Comparison of ENCODE assay signal across 8 mouse cellular contexts in the genomic region with DNA sequence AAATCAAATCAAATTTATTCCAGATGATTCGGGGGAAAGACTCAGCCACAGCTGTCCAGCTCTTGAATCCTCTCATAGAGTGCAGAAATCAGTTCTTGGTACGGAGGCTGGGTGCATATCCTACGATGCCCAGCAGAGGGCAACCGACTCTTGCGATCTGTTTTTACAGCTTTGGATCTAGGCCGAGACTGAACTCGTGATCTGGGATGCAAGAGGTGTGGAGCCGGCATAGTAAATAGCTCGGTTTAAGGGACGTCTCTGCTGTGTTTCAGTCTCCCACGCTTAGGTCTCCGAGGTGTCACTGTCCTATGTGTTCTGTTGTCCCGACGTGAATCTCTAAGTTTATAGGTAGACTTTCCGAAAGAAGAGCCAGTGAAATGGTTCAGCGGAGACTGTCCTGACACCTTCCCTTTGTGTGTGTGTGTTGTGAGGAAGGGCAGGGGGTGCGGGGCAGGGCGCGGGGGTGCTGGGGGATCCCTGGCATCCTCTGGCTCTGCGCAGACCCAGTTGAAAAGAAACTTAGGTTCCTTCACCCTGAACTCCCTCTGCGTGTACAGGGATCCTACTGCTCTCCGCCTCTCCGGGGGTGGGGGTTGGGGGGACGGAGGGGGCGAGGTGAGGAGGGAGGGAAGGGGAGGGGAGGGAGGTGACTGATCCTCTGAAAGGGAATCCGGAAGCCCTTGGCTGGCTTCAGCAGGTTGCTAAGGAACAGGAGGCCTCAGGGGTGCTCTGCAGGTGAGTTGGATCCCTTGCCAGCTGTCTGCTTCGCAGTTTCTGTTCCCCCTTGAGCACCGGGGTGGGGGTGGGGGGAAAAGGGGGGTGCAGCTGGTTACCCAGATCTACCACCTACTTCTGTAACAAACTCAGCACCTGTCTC. TPM values are rescaled to one million over a fixed set of nuclear protein-coding genes. Genes with fewer than 3 reads are reported as not detected.
A peak's percentile ranks its signal among the peaks of the same experiment; 100 is the strongest.
DNase-seq lines count a peak whose midpoint lies in the region; ATAC-seq and TF ChIP-seq lines count a peak whose summit lies in the region.

No protein-coding gene starts in this region.

- H3K79me2 ChIP-seq in heart, adult 2 months (replicated peaks; ENCODE audit: control insufficient read depth, insufficient read depth, low read length) = no peaks in the 10 kb centered on the region

- intact Hi-C loops in heart, adult 2 months (cut with DNase I) = loop anchor here (1.0 to 10.0 kb wide), 2 partner anchors 171 to 289 kb away; no protein-coding TSS in a partner anchor

- no peak for TF ChIP-seq POLR2A in heart, adult 2 months (IDR thresholded peaks at IDR 0.05; ENCODE audit: insufficient read depth, low read depth, low read length)
- no peak for TF ChIP-seq POLR2A in kidney, adult 2 months (IDR thresholded peaks at IDR 0.05; ENCODE audit: low read depth, low read length)

- peak; percentile 42; the same call in 1 of the 2 replicates for ATAC-seq in embryonic facial prominence, embryonic 12.5 days (ENCODE audit: insufficient number of reproducible peaks, insufficient read depth, low FRiP score, low TSS enrichment)
- peak; percentile 54; the same call in 1 of the 2 replicates for ATAC-seq in limb, embryonic 12.5 days (ENCODE audit: insufficient number of reproducible peaks, insufficient read depth, low FRiP score, low TSS enrichment, low read depth)
- ATAC-seq in midbrain, embryonic 16.5 days = peak; percentile 70

- TF ChIP-seq CTCF in heart, adult 2 months (IDR thresholded peaks at IDR 0.05) = peak; percentile 98
- peak; percentile 92 for TF ChIP-seq CTCF in kidney, adult 2 months (conservative IDR thresholded peaks at IDR 0.05; ENCODE audit: insufficient read depth, insufficient read length, low read depth, low read length)

- peak; percentile 85 for TF ChIP-seq EP300 in heart, adult 2 months (IDR thresholded peaks at IDR 0.05; ENCODE audit: insufficient read depth, low read depth, low read length)

- DNase-seq in 3T3-L1 (ENCODE audit: low read depth, low spot score) = peak; percentile 95
- DNase-seq in adrenal gland, postnatal 36 days = peak; percentile 74 to 77
- peak; percentile 73 to 80 for DNase-seq in heart, adult 2 months
- DNase-seq in kidney, adult 2 months = peak; percentile 89
- peak; percentile 49 to 74 for DNase-seq in spleen, postnatal 10 days (ENCODE audit: low spot score in 2 of 2)

- H3K4me3 ChIP-seq in embryonic facial prominence, embryonic 12.5 days = peak overlapping the region; percentile 18
- H3K4me3 ChIP-seq in heart, adult 2 months = peak overlapping the region; percentile 41
- H3K4me3 ChIP-seq in kidney, adult 2 months (ENCODE audit: insufficient read depth, low read depth, low read length) = peak overlapping the region; percentile 46
- H3K4me3 ChIP-seq in limb, embryonic 12.5 days (replicated peaks) = peak overlapping the region; percentile 27
- peak overlapping the region; percentile 23 for H3K4me3 ChIP-seq in midbrain, embryonic 16.5 days (ENCODE audit: low read depth, low read length)

- H3K9ac ChIP-seq in embryonic facial prominence, embryonic 12.5 days = peak overlapping the region; percentile 30; the same call in 1 of the 2 replicates
- H3K9ac ChIP-seq in heart, adult 2 months (ENCODE audit: low read depth, low read length) = peak overlapping the region; percentile 37
- H3K9ac ChIP-seq in limb, embryonic 12.5 days (replicated peaks) = peak overlapping the region; percentile 40; the same call in 1 of the 2 replicates
- H3K9ac ChIP-seq in midbrain, embryonic 16.5 days (ENCODE audit: low read depth, low read length) = 0 out of 2 replicates have a peak overlapping the region, but pooled peaks have one; percentile 39

- H3K36me3 ChIP-seq in embryonic facial prominence, embryonic 12.5 days = no peaks in the 10 kb centered on the region
- H3K36me3 ChIP-seq in heart, adult 2 months (ENCODE audit: control insufficient read depth, insufficient read depth, low read length) = no peaks in the 10 kb centered on the region
- no peaks in the 10 kb centered on the region for H3K36me3 ChIP-seq in kidney, adult 2 months (ENCODE audit: control insufficient read depth, insufficient read depth, low read length)
- no peaks in the 10 kb centered on the region for H3K36me3 ChIP-seq in limb, embryonic 12.5 days
- H3K36me3 ChIP-seq in midbrain, embryonic 16.5 days (ENCODE audit: control insufficient read depth, insufficient read depth, low read length) = no peaks in the 10 kb centered on the region

- whole genome bisulfite sequencing in embryonic facial prominence, embryonic 12.5 days = 3% methylated on average over 26 of the region's 28 CpGs
- 4% methylated on average over 28 of the region's 28 CpGs for WGBS in heart, adult 2 months
- WGBS in kidney, adult 2 months = 4% methylated on average over 28 of the region's 28 CpGs
- WGBS in limb, embryonic 12.5 days = 2% methylated on average over 27 of the region's 28 CpGs
- 4% methylated on average over 26 of the region's 28 CpGs for WGBS in midbrain, embryonic 16.5 days

- H3K27me3 ChIP-seq in embryonic facial prominence, embryonic 12.5 days = peaks cover 10% of the 10 kb centered on the region; the same call in 1 of the 2 replicates
- H3K27me3 ChIP-seq in heart, adult 2 months (ENCODE audit: control insufficient read depth, insufficient read depth, low read length) = no peaks in the 10 kb centered on the region
- no peaks in the 10 kb centered on the region for H3K27me3 ChIP-seq in kidney, adult 2 months (replicated peaks; ENCODE audit: control insufficient read depth, insufficient read depth, low read length)
- H3K27me3 ChIP-seq in limb, embryonic 12.5 days = peaks cover 19% of the 10 kb centered on the region
- no peaks in the 10 kb centered on the region for H3K27me3 ChIP-seq in midbrain, embryonic 16.5 days (ENCODE audit: control insufficient read depth, insufficient read depth, low read depth, low read length)

- peak overlapping the region; percentile 51 for H3K4me2 ChIP-seq in embryonic facial prominence, embryonic 12.5 days (replicated peaks)
- H3K4me2 ChIP-seq in limb, embryonic 12.5 days = peak overlapping the region; percentile 51
- H3K4me2 ChIP-seq in midbrain, embryonic 16.5 days (ENCODE audit: low read length) = peak overlapping the region; percentile 51

- no peaks in the 10 kb centered on the region for H3K9me3 ChIP-seq in embryonic facial prominence, embryonic 12.5 days
- no peaks in the 10 kb centered on the region for H3K9me3 ChIP-seq in limb, embryonic 12.5 days
- H3K9me3 ChIP-seq in midbrain, embryonic 16.5 days (replicated peaks; ENCODE audit: control insufficient read depth, low read length, poor library complexity, severe bottlenecking) = no peaks in the 10 kb centered on the region

- no peak overlapping the region for H3K27ac ChIP-seq in embryonic facial prominence, embryonic 12.5 days
- no peak overlapping the region for H3K27ac ChIP-seq in heart, adult 2 months
- no peak overlapping the region for H3K27ac ChIP-seq in kidney, adult 2 months (ENCODE audit: insufficient read depth, low read depth, low read length)
- H3K27ac ChIP-seq in limb, embryonic 12.5 days = no peak overlapping the region
- H3K27ac ChIP-seq in midbrain, embryonic 16.5 days (ENCODE audit: low read length) = no peak overlapping the region

- peaks cover 8% of the 10 kb centered on the region for H3K4me1 ChIP-seq in embryonic facial prominence, embryonic 12.5 days
- H3K4me1 ChIP-seq in heart, adult 2 months (ENCODE audit: control insufficient read depth, insufficient read depth, low read length) = peaks cover 1% of the 10 kb centered on the region; the same call in 1 of the 2 replicates
- no peaks in the 10 kb centered on the region for H3K4me1 ChIP-seq in kidney, adult 2 months (ENCODE audit: control insufficient read depth, insufficient read depth, low read length)
- peaks cover 10% of the 10 kb centered on the region for H3K4me1 ChIP-seq in limb, embryonic 12.5 days (replicated peaks)
- peaks cover 8% of the 10 kb centered on the region; the same call in 1 of the 2 replicates for H3K4me1 ChIP-seq in midbrain, embryonic 16.5 days (ENCODE audit: control insufficient read depth, insufficient read depth, low read length)

RNA-seq across cellular contexts. Expression of a gene that starts 32.6 kb away (rescaled TPM):
- 100 to 1,000 TPM; 235 to 275 TPM for total RNA-seq in adrenal gland, postnatal 36 days (2021)
- 915 and 968 TPM in 2 replicates for polyA plus RNA-seq in embryonic facial prominence, embryonic 12.5 days (2016; fragmentation: Nextera tagmentation; extraction: Ambion mirVana)
- total RNA-seq in heart, adult 2 months (2021) = 100 to 1,000 TPM in 1 of 2 experiments, 10 to 100 TPM in 1; 91.4 to 104 TPM
- polyA plus RNA-seq in heart, adult 2 months (2012; rRNA removed) = 158 and 165 TPM in 2 replicates
- 214 and 336 TPM in 2 replicates for polyA plus RNA-seq in kidney, adult 2 months (2012; rRNA removed)
- polyA plus RNA-seq in limb, embryonic 12.5 days (2016; fragmentation: Nextera tagmentation; extraction: Ambion mirVana) = 1,004 and 1,014 TPM in 2 replicates
- 549 and 567 TPM in 2 replicates for polyA plus RNA-seq in midbrain, embryonic 16.5 days (2015; fragmentation: Nextera tagmentation; extraction: Ambion mirVana)

RNA-seq across cellular contexts. Expression of a gene that starts 33.1 kb away (rescaled TPM):
- total RNA-seq in adrenal gland, postnatal 36 days (2021) = 1 to 10 TPM in 1 of 2 experiments, under 1 TPM in 1; 0.36 to 1.1 TPM
- polyA plus RNA-seq in embryonic facial prominence, embryonic 12.5 days (2016; fragmentation: Nextera tagmentation; extraction: Ambion mirVana) = 3.8 and 4.4 TPM in 2 replicates
- under 1 TPM; 0.10 to 0.11 TPM for total RNA-seq in heart, adult 2 months (2021)
- 0.82 and 1.0 TPM in 2 replicates for polyA plus RNA-seq in heart, adult 2 months (2012; rRNA removed)
- 0.94 and 1.4 TPM in 2 replicates for polyA plus RNA-seq in kidney, adult 2 months (2012; rRNA removed)
- polyA plus RNA-seq in limb, embryonic 12.5 days (2016; fragmentation: Nextera tagmentation; extraction: Ambion mirVana) = 1.8 and 2.0 TPM in 2 replicates
- polyA plus RNA-seq in midbrain, embryonic 16.5 days (2015; fragmentation: Nextera tagmentation; extraction: Ambion mirVana) = 22.2 and 26.1 TPM in 2 replicates

RNA-seq across cellular contexts. Expression of a gene that starts 33.3 kb away (rescaled TPM):
- 10 to 100 TPM; 33.7 to 35.2 TPM for total RNA-seq in adrenal gland, postnatal 36 days (2021)
- polyA plus RNA-seq in embryonic facial prominence, embryonic 12.5 days (2016; fragmentation: Nextera tagmentation; extraction: Ambion mirVana) = 47.8 and 51.2 TPM in 2 replicates
- total RNA-seq in heart, adult 2 months (2021) = 10 to 100 TPM; 29.9 to 33.5 TPM
- 23.8 and 27.9 TPM in 2 replicates for polyA plus RNA-seq in heart, adult 2 months (2012; rRNA removed)
- 44.9 and 48.5 TPM in 2 replicates for polyA plus RNA-seq in kidney, adult 2 months (2012; rRNA removed)
- polyA plus RNA-seq in limb, embryonic 12.5 days (2016; fragmentation: Nextera tagmentation; extraction: Ambion mirVana) = 42.8 and 43.4 TPM in 2 replicates
- 56.1 and 56.2 TPM in 2 replicates for polyA plus RNA-seq in midbrain, embryonic 16.5 days (2015; fragmentation: Nextera tagmentation; extraction: Ambion mirVana)

RNA-seq across cellular contexts. Expression of a gene that starts 42.3 kb away (rescaled TPM):
- total RNA-seq in adrenal gland, postnatal 36 days (2021) = 10 to 100 TPM; 33.0 to 46.7 TPM
- 79.2 and 80.5 TPM in 2 replicates for polyA plus RNA-seq in embryonic facial prominence, embryonic 12.5 days (2016; fragmentation: Nextera tagmentation; extraction: Ambion mirVana)
- 10 to 100 TPM; 34.1 to 37.4 TPM for total RNA-seq in heart, adult 2 months (2021)
- polyA plus RNA-seq in heart, adult 2 months (2012; rRNA removed) = 14.6 and 20.9 TPM in 2 replicates
- polyA plus RNA-seq in kidney, adult 2 months (2012; rRNA removed) = 19.6 and 20.9 TPM in 2 replicates
- polyA plus RNA-seq in limb, embryonic 12.5 days (2016; fragmentation: Nextera tagmentation; extraction: Ambion mirVana) = 84.5 and 86.2 TPM in 2 replicates
- 66.3 and 73.0 TPM in 2 replicates for polyA plus RNA-seq in midbrain, embryonic 16.5 days (2015; fragmentation: Nextera tagmentation; extraction: Ambion mirVana)

RNA-seq across cellular contexts. Expression of a gene that starts 42.4 kb away (rescaled TPM):
- 10 to 100 TPM; 31.2 to 36.2 TPM for total RNA-seq in adrenal gland, postnatal 36 days (2021)
- 63.7 and 71.2 TPM in 2 replicates for polyA plus RNA-seq in embryonic facial prominence, embryonic 12.5 days (2016; fragmentation: Nextera tagmentation; extraction: Ambion mirVana)
- 10 to 100 TPM; 38.3 to 40.5 TPM for total RNA-seq in heart, adult 2 months (2021)
- polyA plus RNA-seq in heart, adult 2 months (2012; rRNA removed) = 34.3 and 59.4 TPM in 2 replicates
- polyA plus RNA-seq in kidney, adult 2 months (2012; rRNA removed) = 26.8 and 32.8 TPM in 2 replicates
- polyA plus RNA-seq in limb, embryonic 12.5 days (2016; fragmentation: Nextera tagmentation; extraction: Ambion mirVana) = 58.8 and 65.3 TPM in 2 replicates
- 65.2 and 67.4 TPM in 2 replicates for polyA plus RNA-seq in midbrain, embryonic 16.5 days (2015; fragmentation: Nextera tagmentation; extraction: Ambion mirVana)
